Mouse (Mus musculus) embryonic fibroblast, embryonic 13.5 days (primary cell): ENCODE results near the gene Gm42417. TPM values are rescaled to one million over a fixed set of nuclear protein-coding genes. Genes with fewer than 3 reads are reported as not detected.
"Not testable (repeated sequence)": the region's sequence is repeated elsewhere in the genome, so short reads cannot be mapped to it uniquely, and the experiment has no call there.

Experiments
- H3K27ac ChIP-seq: 2 replicates; pipeline ENCODE4 v1.5.1; 2012; ENCODE audit warnings: low read length, control low read depth, inconsistent platforms; ENCODE audit not compliant: insufficient read depth
- H3K4me1 ChIP-seq: 2 replicates; pipeline ENCODE4 v1.6.1; 2011; ENCODE audit warnings: low read length; ENCODE audit not compliant: control insufficient read depth, insufficient read depth
- H3K4me3 ChIP-seq: 2 replicates; pipeline ENCODE4 v1.5.1; 2011; ENCODE audit warnings: mild to moderate bottlenecking, control low read depth, low read length; ENCODE audit not compliant: insufficient read depth
- CTCF ChIP-seq: IDR thresholded peaks from 2 replicates; pipeline ENCODE4 v1.5.1; 2011; ENCODE audit warnings: mild to moderate bottlenecking, control low read depth, low read length, moderate library complexity, borderline replicate concordance; ENCODE audit not compliant: insufficient read depth
- POLR2A ChIP-seq: IDR thresholded peaks from 2 replicates; pipeline ENCODE4 v1.6.1; 2011; ENCODE audit warnings: low read depth, mild to moderate bottlenecking, control low read depth, low read length, moderate library complexity
- polyA plus RNA-seq: library from polyadenylated mRNA; stranded (reverse); fragments of >200 nt; gene quantifications from 2 replicates; pipeline ENCODE4 v1.2.4, GENCODE M21; 2011; ENCODE audit warnings: low read depth; ENCODE audit not compliant: missing spikeins, insufficient read length

Gm42417 gene
- polyA plus RNA-seq, 1 experiment: not detected

DNA sequence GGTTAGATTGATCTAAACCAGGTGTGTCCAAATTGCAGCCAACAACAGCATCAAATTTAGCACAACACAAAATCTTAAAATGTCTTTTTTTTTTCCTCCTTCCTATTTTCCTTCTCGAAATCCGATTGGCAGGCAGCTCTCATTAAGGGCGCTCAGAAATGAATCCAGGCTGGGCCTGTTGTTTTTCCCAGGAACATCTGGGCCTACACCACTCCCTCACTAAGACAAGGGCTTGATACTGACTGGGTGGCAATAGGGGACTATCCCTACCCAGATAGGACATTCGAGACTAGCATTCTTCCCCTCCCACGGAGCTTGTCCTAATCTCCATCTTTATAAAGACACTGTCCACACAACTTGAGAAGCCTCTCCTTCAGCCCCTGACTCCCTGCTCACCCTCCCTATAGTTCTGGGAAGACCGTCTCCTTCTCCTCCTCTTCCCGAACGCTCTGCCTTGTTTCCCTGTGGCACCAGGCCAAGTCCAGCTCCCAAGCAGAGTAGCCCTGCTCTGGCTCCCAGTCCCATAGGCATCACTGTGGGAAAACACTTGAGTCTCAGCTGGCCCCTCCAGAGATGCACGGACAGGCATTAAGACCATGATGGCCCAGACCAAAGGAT lies 8.9 kb upstream of the Gm42417 start:
- Histone ChIP-seq H3K4me1 (peaks cover 9% of the 10 kb centered on the region; the same call in 1 of the 2 replicates), H3K4me3 (no peak overlapping the region), H3K27ac (peak overlapping the region; percentile 36; the same call in 1 of the 2 replicates)
- TF ChIP-seq CTCF (no peak), POLR2A (no peak)

DNA sequence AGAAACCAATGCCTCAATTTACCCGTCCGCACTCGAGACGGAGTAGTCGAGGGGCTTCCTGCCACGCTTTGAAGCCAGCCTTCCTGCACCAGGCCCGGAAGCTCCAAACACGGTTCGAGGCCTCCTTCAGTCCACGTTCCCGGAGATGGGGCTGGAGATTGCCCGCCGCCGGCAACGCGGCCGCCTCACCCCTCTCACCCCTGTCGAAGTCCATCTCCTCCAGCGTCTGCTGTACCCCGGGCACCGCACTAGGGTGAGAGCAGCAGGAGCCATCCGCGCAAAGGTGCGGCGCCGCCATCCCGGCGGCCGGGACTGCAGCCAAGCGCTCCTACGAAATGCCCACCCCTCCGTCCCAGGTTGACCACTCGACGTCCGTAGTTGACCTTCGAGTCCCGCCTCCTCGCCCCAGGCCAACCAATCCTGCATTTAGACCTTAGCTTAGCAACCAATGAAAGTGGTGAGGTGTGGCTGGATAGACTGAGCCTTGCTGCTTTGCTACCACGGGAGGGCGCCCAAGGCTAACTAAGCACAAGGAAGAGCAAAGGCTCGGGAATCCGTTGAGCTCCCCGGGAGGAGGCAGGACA lies 7.8 kb upstream of the Gm42417 start, which contains the start of gene Ankrd39:
Ankrd39 (minus strand) TSS at position 558 of the 584 bp plus-strand sequence.
- peak within 1 kb of the TSS; percentile 36 for H3K27ac ChIP-seq
- TF ChIP-seq POLR2A (peak; percentile 85), CTCF (peak; percentile 90)
- peaks cover 9% of the 10 kb centered on the region; the same call in 1 of the 2 replicates for H3K4me1 ChIP-seq
- peak within 1 kb of the TSS; percentile 64 for H3K4me3 ChIP-seq

DNA sequence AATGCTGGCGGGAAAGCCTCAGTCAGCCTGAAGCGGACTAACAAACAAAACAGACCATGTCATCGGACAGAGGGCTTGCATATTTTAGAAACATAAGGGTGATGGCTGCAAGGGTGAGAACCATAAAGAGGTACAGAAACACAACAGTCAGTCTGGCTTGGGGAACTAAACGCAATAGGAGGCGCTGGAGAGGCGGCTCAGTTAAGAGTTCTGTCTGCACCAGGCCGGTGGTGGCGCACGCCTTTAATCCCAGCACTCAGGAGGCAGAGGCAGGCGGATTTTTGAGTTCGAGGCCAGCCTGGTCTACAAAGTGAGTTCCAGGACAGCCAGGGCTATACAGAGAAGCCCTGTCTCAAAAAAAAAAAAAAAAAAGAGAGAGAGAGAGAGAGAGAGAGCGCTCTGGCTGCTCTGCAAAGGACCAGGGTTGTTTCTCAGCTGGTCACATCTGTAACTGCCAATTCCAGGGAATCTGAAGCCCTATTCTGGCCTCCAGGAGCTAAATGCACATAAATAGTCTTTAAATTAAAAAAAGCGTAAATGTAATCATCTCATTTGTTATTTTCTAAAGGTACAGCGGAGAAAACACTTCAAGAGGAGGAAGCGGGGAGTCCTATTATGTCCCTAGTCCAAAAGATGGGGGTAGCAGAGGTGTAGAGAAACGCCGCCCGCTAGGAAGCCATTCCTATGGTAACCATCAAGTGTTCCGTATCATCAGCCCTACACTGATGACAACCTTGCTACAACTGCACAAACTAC lies 6.8 kb upstream of the Gm42417 start:
- H3K4me1 ChIP-seq: peaks cover 9% of the 10 kb centered on the region; the same call in 1 of the 2 replicates
- H3K27ac ChIP-seq: no peak overlapping the region
- no peak for TF ChIP-seq CTCF
- TF ChIP-seq POLR2A: no peak
- H3K4me3 ChIP-seq: peak overlapping the region; percentile 64

DNA sequence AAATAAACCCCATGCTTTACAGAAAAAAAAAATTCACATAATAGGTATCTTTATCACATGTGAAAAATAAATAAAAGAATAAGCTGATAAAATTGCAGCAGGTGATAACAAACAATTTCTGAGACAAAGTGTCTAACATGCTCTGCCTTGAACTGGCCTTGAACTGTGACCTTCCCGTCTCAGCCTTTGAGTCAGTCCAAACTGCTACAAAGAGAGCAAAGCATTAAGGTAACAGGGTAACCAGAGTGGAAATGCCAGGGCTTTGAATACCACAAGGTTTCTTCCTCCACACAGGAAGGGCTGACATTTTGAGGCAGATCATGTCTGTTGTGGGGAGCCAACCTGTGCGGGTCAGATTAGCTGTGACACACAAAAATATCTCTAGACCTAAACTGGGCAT lies 6.2 kb upstream of the Gm42417 start:
- Histone ChIP-seq H3K27ac (no peak overlapping the region), H3K4me1 (peaks cover 9% of the 10 kb centered on the region; the same call in 1 of the 2 replicates), H3K4me3 (no peak overlapping the region)
- TF ChIP-seq POLR2A: no peak
- no peak for TF ChIP-seq CTCF

DNA sequence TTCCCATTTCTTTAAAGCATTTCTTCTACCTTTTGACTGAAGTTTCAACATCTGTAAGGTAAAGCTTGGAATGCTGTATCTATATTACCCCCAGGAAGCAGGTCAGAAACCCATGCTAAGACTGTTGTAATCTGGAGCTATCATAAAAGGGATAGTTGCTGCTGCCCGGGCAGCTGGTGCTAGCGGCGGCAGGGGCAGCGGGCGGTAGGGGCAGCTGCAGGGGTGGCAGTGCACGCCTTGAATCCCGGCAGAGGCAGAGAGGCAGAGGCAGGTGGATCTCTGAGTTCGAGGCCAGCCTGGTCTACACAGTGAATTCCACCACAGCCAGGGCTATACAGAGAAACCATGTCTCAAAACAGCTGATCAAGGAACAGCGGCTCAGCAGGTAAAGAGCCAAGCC lies 3.7 kb upstream of the Gm42417 start:
- Histone ChIP-seq H3K27ac (no peak overlapping the region), H3K4me1 (0 out of 2 replicates have a peak, but pooled peaks cover 3% of the 10 kb centered on the region), H3K4me3 (no peak overlapping the region)
- TF ChIP-seq POLR2A (no peak), CTCF (no peak)

DNA sequence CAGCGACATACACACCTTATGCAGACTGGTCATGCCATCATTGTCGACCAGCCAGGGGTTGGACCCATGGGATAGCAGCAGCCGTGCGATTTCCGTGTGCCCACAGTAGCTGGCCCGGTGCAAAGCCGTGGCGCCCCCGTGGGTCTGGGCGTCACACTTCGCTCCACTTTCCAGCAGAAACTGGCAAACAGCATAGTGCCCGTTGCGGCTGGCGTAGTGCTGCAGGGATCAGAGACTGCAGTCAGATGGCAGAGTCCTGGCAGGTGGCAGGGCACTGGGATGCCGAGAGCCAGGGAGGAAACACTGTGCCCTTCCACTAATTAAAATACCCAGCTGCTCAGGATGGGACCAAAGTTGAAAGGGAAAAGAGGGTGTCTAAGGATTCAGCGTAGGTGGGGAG lies 2.6 kb upstream of the Gm42417 start:
- TF ChIP-seq POLR2A: no peak
- TF ChIP-seq CTCF: no peak

DNA sequence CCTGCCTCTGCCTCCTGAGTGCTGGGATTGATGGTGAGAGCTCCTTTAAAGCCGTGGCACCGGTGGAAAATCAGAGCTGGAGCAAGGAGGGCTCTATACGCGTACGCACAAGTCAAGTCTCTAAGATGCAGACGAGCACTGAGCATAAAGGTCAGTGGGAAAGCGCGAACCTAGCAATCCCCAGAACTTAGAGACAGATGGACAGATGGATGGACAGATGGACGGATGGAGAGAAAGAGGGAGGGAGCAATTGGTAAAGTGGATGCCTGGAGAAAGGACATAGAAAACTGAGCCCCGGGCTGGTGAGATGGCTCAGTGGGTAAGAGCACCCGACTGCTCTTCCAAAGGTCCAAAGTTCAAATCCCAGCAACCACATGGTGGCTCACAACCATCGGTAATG lies 1.6 kb upstream of the Gm42417 start:
- TF ChIP-seq POLR2A (no peak), CTCF (no peak)
- Histone ChIP-seq H3K4me3 (no peak overlapping the region), H3K4me1 (0 out of 2 replicates have a peak, but pooled peaks cover 3% of the 10 kb centered on the region), H3K27ac (no peak overlapping the region)

More for the DNA sequence above, 2.6 kb upstream of the Gm42417 start:
- 0 out of 2 replicates have a peak, but pooled peaks cover 3% of the 10 kb centered on the region for H3K4me1 ChIP-seq
- no peak overlapping the region for H3K27ac ChIP-seq
- no peak overlapping the region for H3K4me3 ChIP-seq

DNA sequence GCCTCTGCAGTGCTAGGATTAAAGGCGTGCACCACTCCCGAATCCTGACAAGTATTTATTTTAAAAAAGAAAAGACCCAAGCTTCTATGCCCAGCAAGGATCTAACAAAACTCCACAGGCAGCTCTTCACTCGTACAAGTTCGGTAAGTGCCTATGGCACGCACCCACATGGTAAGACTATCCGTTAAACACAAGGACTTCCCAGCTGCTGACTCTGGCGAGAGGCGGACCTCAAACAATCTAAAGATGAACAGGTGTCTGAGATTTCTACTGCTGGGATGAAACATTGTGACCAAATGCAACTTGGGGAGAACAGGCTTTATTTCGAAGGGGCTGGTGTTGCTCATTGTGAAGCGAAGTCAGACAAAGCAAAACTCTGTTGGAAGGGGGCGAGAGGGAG lies 903 bp upstream of the Gm42417 start:
- TF ChIP-seq CTCF (no peak), POLR2A (no peak)
- H3K4me3 ChIP-seq: no peak overlapping the region
- H3K4me1 ChIP-seq: no peaks in the 10 kb centered on the region
- H3K27ac ChIP-seq: no peak overlapping the region

DNA sequence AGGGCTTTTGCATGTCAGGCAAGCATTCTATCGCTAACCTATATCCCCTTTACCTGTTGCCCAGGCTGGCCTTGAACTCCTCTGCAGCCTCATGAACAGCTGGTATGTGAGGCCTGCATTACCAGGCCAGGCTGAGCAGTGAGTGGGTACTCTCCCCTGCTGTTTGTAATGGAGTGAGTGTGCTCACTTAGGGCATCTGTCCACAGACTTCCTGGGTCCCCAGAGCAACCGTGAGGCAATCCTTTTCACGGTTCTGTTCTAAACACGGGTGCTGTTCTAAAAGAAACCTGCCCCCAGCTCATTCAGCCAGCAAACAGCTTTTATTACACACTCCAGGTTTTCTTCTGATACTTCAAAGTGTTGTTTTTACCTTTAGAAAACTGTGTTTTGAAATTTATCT lies 502 bp downstream of the Gm42417 start:
- no peak overlapping the region for H3K4me3 ChIP-seq
- TF ChIP-seq POLR2A: no peak
- TF ChIP-seq CTCF: no peak
- no peaks in the 10 kb centered on the region for H3K4me1 ChIP-seq
- H3K27ac ChIP-seq: no peak overlapping the region

DNA sequence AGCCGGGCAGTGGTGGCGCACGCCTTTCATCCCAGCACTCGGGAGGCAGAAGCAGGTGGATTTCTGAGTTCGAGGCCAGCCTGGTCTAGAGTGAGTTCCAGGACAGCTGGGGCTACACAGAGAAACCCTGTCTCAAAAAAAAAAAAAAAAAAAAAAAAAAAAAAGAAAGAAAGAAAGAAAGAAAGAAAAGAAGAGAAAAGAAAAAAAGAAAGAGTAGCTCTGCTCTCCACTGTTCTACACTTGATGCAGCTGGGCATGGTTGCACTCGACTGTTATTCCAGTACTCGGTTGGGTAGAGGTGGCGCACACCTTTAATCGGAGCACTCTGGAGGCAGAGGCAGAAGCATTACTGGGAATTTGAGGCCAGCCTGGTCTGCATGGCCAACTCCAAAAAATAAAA lies 2.4 kb downstream of the Gm42417 start, which contains the start of gene Ankrd23:
Ankrd23 (minus strand) TSS at position 101 of the 400 bp plus-strand sequence.
- H3K4me3 ChIP-seq, H3K27ac ChIP-seq, H3K4me1 ChIP-seq: not testable (repeated sequence)
